In the genomic region with DNA sequence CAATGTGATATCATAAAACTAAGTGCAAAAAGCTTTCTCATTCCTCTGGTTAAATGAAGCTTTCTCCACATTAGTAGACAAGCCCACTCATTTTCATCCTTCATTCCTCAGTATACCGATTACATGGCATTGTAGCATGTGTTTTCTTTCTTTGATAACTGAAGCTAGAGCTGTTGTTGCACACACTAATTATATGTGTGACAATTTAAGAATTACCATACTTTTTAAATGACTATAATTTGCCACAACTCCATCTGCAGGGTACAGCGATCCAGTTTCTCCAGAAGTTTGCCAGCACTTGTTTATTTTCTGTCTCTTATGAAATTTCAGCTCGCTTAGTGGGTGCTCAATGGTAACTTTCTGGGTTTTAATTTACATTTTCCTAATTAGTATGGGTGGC, we compare ENCODE assay signal across 30 mouse cellular contexts.
A peak's percentile ranks its signal among the peaks of the same experiment; 100 is the strongest.
DNase-seq lines count a peak whose midpoint lies in the region; ATAC-seq and TF ChIP-seq lines count a peak whose summit lies in the region.
"Had no signal": no experiment of that assay in that cellular context is flagged by ENCODE, and none has a peak within 500 bp of the region (broad histone marks: within the 10 kb centered on the region; RNA-seq: fewer than 3 reads in every experiment).

No protein-coding gene starts in this region.

- H3K27ac ChIP-seq in forebrain, embryonic 13.5 days: no peak overlapping the region
- H3K27ac ChIP-seq in forebrain, embryonic 11.5 days (ENCODE audit: low read depth, low read length): no peak overlapping the region
- H3K27ac ChIP-seq in forebrain, embryonic 16.5 days (ENCODE audit: low read length): no peak overlapping the region
- H3K27ac ChIP-seq in hindbrain, postnatal 0 days: no peak overlapping the region
- H3K27ac ChIP-seq: embryonic facial prominence, embryonic 10.5 days; embryonic facial prominence, embryonic 13.5 days; gastrocnemius, adult 2 months; heart, embryonic 15.5 days; hindbrain, embryonic 10.5 days; hindbrain, embryonic 13.5 days had no signal

- no peaks in the 10 kb centered on the region for H3K36me3 ChIP-seq in forebrain, embryonic 13.5 days (ENCODE audit: poor library complexity, severe bottlenecking)
- no peaks in the 10 kb centered on the region for H3K36me3 ChIP-seq in forebrain, embryonic 11.5 days (ENCODE audit: control insufficient read depth, insufficient read depth, low read length)
- no peaks in the 10 kb centered on the region for H3K36me3 ChIP-seq in forebrain, embryonic 16.5 days (ENCODE audit: control insufficient read depth, insufficient read depth)
- H3K36me3 ChIP-seq in hindbrain, postnatal 0 days (ENCODE audit: insufficient read depth, low read length): no peaks in the 10 kb centered on the region
- H3K36me3 ChIP-seq: embryonic facial prominence, embryonic 10.5 days; embryonic facial prominence, embryonic 13.5 days; heart, embryonic 15.5 days; hindbrain, embryonic 10.5 days; hindbrain, embryonic 13.5 days had no signal

- H3K4me2 ChIP-seq in forebrain, embryonic 13.5 days: no peak overlapping the region
- H3K4me2 ChIP-seq in forebrain, embryonic 11.5 days (ENCODE audit: low read depth, low read length, severe bottlenecking): no peak overlapping the region
- H3K4me2 ChIP-seq in forebrain, embryonic 16.5 days (ENCODE audit: low read length): no peak overlapping the region
- H3K4me2 ChIP-seq in hindbrain, postnatal 0 days (ENCODE audit: low read depth, low read length): no peak overlapping the region
- H3K4me2 ChIP-seq: embryonic facial prominence, embryonic 13.5 days; heart, embryonic 11.5 days; heart, embryonic 15.5 days; hindbrain, embryonic 13.5 days had no signal

- H3K4me3 ChIP-seq in forebrain, embryonic 13.5 days: no peak overlapping the region
- no peak overlapping the region for H3K4me3 ChIP-seq in forebrain, embryonic 11.5 days (ENCODE audit: low read depth, low read length)
- H3K4me3 ChIP-seq in forebrain, embryonic 16.5 days (replicated peaks; ENCODE audit: low read length): no peak overlapping the region
- H3K4me3 ChIP-seq in hindbrain, postnatal 0 days (ENCODE audit: low read length): no peak overlapping the region
- H3K4me3 ChIP-seq: embryonic facial prominence, embryonic 10.5 days; embryonic facial prominence, embryonic 13.5 days; erythroblast, embryonic 14.5 days; gastrocnemius, adult 2 months; heart, embryonic 15.5 days; hindbrain, embryonic 10.5 days; hindbrain, embryonic 13.5 days had no signal

- no peaks in the 10 kb centered on the region for H3K4me1 ChIP-seq in forebrain, embryonic 13.5 days
- H3K4me1 ChIP-seq in forebrain, embryonic 11.5 days (replicated peaks; ENCODE audit: control insufficient read depth, insufficient read depth, low read length): no peaks in the 10 kb centered on the region
- no peaks in the 10 kb centered on the region for H3K4me1 ChIP-seq in forebrain, embryonic 16.5 days (replicated peaks; ENCODE audit: control insufficient read depth, insufficient read depth, low read length)
- no peaks in the 10 kb centered on the region for H3K4me1 ChIP-seq in hindbrain, postnatal 0 days (ENCODE audit: insufficient read depth, low read length)
- H3K4me1 ChIP-seq: embryonic facial prominence, embryonic 10.5 days; embryonic facial prominence, embryonic 13.5 days; heart, embryonic 15.5 days; hindbrain, embryonic 10.5 days; hindbrain, embryonic 13.5 days had no signal

- H3K9ac ChIP-seq in forebrain, embryonic 13.5 days: no peak overlapping the region
- H3K9ac ChIP-seq in forebrain, embryonic 11.5 days (ENCODE audit: low read length): no peak overlapping the region
- H3K9ac ChIP-seq in forebrain, embryonic 16.5 days (replicated peaks; ENCODE audit: low read depth, low read length): no peak overlapping the region
- no peak overlapping the region for H3K9ac ChIP-seq in hindbrain, postnatal 0 days (replicated peaks; ENCODE audit: low read length)
- H3K9ac ChIP-seq: embryonic facial prominence, embryonic 13.5 days; heart, embryonic 15.5 days; hindbrain, embryonic 13.5 days had no signal

- H3K27me3 ChIP-seq in forebrain, embryonic 13.5 days: no peaks in the 10 kb centered on the region
- no peaks in the 10 kb centered on the region for H3K27me3 ChIP-seq in forebrain, embryonic 11.5 days (ENCODE audit: control insufficient read depth, insufficient read depth, low read length)
- no peaks in the 10 kb centered on the region for H3K27me3 ChIP-seq in forebrain, embryonic 16.5 days (replicated peaks; ENCODE audit: control insufficient read depth, insufficient read depth, low read length)
- no peaks in the 10 kb centered on the region for H3K27me3 ChIP-seq in hindbrain, postnatal 0 days (ENCODE audit: insufficient read depth, low read length)
- H3K27me3 ChIP-seq: embryonic facial prominence, embryonic 13.5 days; heart, embryonic 15.5 days; hindbrain, embryonic 13.5 days had no signal

- DNase-seq in forebrain, embryonic 11.5 days (ENCODE audit: low spot score): no peak
- DNase-seq in brain, adult 2 months (ENCODE audit: low read depth, low spot score): peak; percentile 29
- no peak for DNase-seq in hindbrain, postnatal 0 days (ENCODE audit: low spot score)
- DNase-seq in spleen, adult 12 weeks (ENCODE audit: low spot score): no peak
- DNase-seq: adrenal gland, adult 8-10 months; adrenal gland, postnatal 25 days; cerebellum, adult 11-12 months; cerebellum, adult 8-10 months; cerebellum, postnatal 10 days; cerebellum, postnatal 36 days; embryo, embryonic 11 days; gastrocnemius, adult 2 months; gastrocnemius, postnatal 14 days; heart, adult 11 months; heart, postnatal 10 days; heart, postnatal 36 days; kidney, adult 18-20 months had no signal

- WGBS in forebrain, embryonic 13.5 days: 83% methylated on average over 3 of the region's 3 CpGs
- 86% methylated on average over 3 of the region's 3 CpGs for WGBS in forebrain, embryonic 11.5 days
- 51% methylated on average over 3 of the region's 3 CpGs for WGBS in forebrain, embryonic 16.5 days
- 88% methylated on average over 3 of the region's 3 CpGs for WGBS in hindbrain, postnatal 0 days

- no peaks in the 10 kb centered on the region for H3K9me3 ChIP-seq in forebrain, embryonic 13.5 days (replicated peaks)
- H3K9me3 ChIP-seq in forebrain, embryonic 11.5 days (ENCODE audit: control insufficient read depth, low read length): no peaks in the 10 kb centered on the region
- H3K9me3 ChIP-seq in forebrain, embryonic 16.5 days (ENCODE audit: control insufficient read depth, low read length): no peaks in the 10 kb centered on the region
- no peaks in the 10 kb centered on the region for H3K9me3 ChIP-seq in hindbrain, postnatal 0 days (ENCODE audit: low read length)
- H3K9me3 ChIP-seq: embryonic facial prominence, embryonic 10.5 days; embryonic facial prominence, embryonic 13.5 days; heart, embryonic 15.5 days; hindbrain, embryonic 10.5 days; hindbrain, embryonic 13.5 days had no signal

- ATAC-seq in forebrain, embryonic 13.5 days: peak; percentile 76; the same call in 1 of the 2 replicates
- ATAC-seq in forebrain, embryonic 11.5 days (replicated peaks; ENCODE audit: low FRiP score): no peak
- peak; percentile 88 for ATAC-seq in forebrain, embryonic 16.5 days
- ATAC-seq in hindbrain, postnatal 0 days: no peak
- ATAC-seq: activated CD4-positive, CD25-positive, alpha-beta regulatory T cell, adult 4 months; hindbrain, embryonic 16.5 days; inflammation-experienced regulatory T-cells, adult 6 months; intestine, embryonic 16.5 days had no signal

- TF ChIP-seq CTCF in hindbrain, postnatal 0 days (IDR thresholded peaks at IDR 0.05; ENCODE audit: low read depth): no peak

Comparison
In these comparisons a context has a peak if more than half of its experiments do, and no peak if none do; other contexts are left out.
1. ATAC-seq: peak in forebrain, embryonic 13.5 days (single experiment) and forebrain, embryonic 16.5 days (single experiment); none in forebrain, embryonic 11.5 days (single experiment) and hindbrain, postnatal 0 days (single experiment).